Mouse (Mus musculus) cerebellum, postnatal 25 days (tissue): Measurements from ENCODE around the gene Gm21789.
"Not testable (repeated sequence)": the region's sequence is repeated elsewhere in the genome, so short reads cannot be mapped to it uniquely, and the experiment has no call there.

Source experiments
- DNase-seq, 2 experiments: peaks; one replicate each; pipeline ENCODE4 v3.0.0; 2021; ENCODE audit warnings: mixed read lengths in 2 of 2

The Gm21789 gene

DNA sequence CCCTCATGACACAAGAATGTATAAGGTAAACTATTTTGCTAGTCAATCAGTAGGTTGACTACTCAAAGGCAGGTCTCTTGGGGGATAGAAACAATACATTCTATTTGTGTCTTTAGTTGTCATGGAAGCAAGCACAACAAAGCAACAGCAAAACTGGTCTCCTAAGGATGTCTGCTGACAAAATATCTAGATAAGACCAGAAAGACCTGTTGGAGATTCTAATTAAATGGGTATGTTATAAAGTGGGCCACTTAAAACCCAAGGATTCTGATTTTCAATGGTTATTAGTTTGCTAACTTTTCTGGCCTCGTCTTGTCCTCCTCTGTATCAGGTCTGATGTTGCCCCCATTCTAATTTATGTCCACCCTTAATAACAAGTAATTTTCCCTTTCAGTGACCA lies at the start of gene Gm21789:
Gene Gm21789, plus strand, starts transcription at position 301 of the 400 bp plus-strand sequence.
- DNase-seq = not testable (repeated sequence)

DNA sequence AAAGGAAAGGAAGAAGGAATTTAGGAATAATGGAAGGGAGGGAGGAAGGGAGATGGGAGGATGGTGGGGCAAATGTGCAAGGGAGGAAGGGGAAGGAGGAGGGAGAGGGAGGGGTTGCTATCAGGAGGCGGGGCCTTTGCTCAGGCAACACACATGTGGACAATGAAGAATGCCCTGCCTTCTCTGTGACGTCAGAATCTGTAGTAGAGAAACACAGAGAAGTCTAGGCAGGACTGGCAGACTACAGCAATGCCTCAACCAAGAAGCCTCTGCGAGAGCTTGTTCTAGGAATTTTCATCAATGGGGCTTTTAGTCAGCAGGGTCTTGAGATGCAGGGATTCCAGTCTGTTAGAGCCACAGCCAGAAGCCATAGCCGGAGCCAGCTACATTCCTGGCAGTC lies 47.2 kb upstream of the Gm21789 start, which contains the start of gene Btbd35f30:
Gene Btbd35f30, plus strand, starts transcription at position 301 of the 400 bp plus-strand sequence.
- not testable (repeated sequence) for DNase-seq

DNA sequence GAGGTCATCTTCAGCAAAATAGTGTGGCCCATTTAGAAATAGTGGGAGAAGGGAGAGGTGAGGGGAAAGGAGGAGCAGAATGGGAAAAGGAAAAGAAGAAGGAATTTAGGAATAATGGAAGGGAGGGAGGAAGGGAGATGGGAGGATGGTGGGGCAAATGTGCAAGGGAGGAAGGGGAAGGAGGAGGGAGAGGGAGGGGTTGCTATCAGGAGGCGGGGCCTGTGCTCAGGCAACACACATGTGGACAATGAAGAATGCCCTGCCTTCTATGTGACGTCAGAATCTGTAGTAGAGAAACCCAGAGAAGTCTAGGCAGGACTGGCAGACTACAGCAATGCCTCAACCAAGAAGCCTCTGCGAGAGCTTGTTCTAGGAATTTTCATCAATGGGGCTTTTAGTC lies 32.0 kb downstream of the Gm21789 start, which contains the start of gene Btbd35f5:
Gene Btbd35f5, plus strand, starts transcription at position 301 of the 400 bp plus-strand sequence.
- DNase-seq = not testable (repeated sequence)
